Mouse (Mus musculus) forebrain, embryonic 13.5 days (tissue): ENCODE results near the gene AC109138.7. TPM values are rescaled to one million over a fixed set of nuclear protein-coding genes. Genes with fewer than 3 reads are reported as not detected.

ENCODE experiments used
- ATAC-seq: fragments of 200-750 bp; cut with Nextera tagmentation; 2 replicates; pipeline ENCODE4 v1.8.0; 2017
- H3K27ac ChIP-seq: fragments of 300-500 bp; sonication (generic); 2 replicates; pipeline ENCODE4 v1.5.1; 2015; ENCODE audit warnings: inconsistent platforms, mild to moderate bottlenecking, moderate library complexity
- H3K27me3 ChIP-seq: fragments of 300-500 bp; sonication (generic); 2 replicates; pipeline ENCODE4 v1.6.1; 2015; ENCODE audit warnings: mild to moderate bottlenecking, inconsistent platforms
- H3K36me3 ChIP-seq: fragments of 300-500 bp; sonication (generic); 2 replicates; pipeline ENCODE4 v1.6.1; 2015; ENCODE audit warnings: mild to moderate bottlenecking, inconsistent platforms; ENCODE audit not compliant: poor library complexity, severe bottlenecking
- H3K4me1 ChIP-seq: fragments of 300-500 bp; sonication (generic); 2 replicates; pipeline ENCODE4 v1.6.1; 2015; ENCODE audit warnings: inconsistent platforms
- H3K4me2 ChIP-seq: fragments of 300-500 bp; sonication (generic); 2 replicates; pipeline ENCODE4 v1.6.1; 2015; ENCODE audit warnings: inconsistent platforms, mild to moderate bottlenecking, moderate library complexity
- H3K4me3 ChIP-seq: fragments of 300-500 bp; sonication (generic); 2 replicates; pipeline ENCODE4 v1.5.1; 2015; ENCODE audit warnings: mild to moderate bottlenecking, inconsistent platforms
- H3K9ac ChIP-seq: fragments of 300-500 bp; sonication (generic); 2 replicates; pipeline ENCODE4 v1.6.1; 2015; ENCODE audit warnings: mild to moderate bottlenecking, inconsistent platforms
- H3K9me3 ChIP-seq: fragments of 300-500 bp; sonication (generic); replicated peaks from 2 replicates; pipeline ENCODE4 v1.6.1; 2016; ENCODE audit warnings: inconsistent platforms
- WGBS: fragments of 180-500 bp; shearing (Covaris S2); methylation state at CpG from one replicate; pipeline ENCODE4 v1.1.7; 2015; 5-methylcytosine and 5-hydroxymethylcytosine counted together
- polyA plus RNA-seq: library from polyadenylated mRNA; unstranded; fragments of >200 nt; fragmentation: Nextera tagmentation; extraction: Ambion mirVana; gene quantifications from 2 replicates; pipeline ENCODE4 v1.2.1, GENCODE M21; 2015

The AC109138.7 gene
- polyA plus RNA-seq, 1 experiment from 2014 or later, result not detected

- Histone ChIP-seq H3K4me1 (peaks cover 7% of the 10 kb centered on the region), H3K4me3 (no peak overlapping the region), H3K4me2 (no peak overlapping the region), H3K9me3 (no peaks in the 10 kb centered on the region), H3K36me3 (no peaks in the 10 kb centered on the region), H3K9ac (0 out of 2 replicates have a peak overlapping the region, but pooled peaks have one; percentile 18), H3K27me3 (no peaks in the 10 kb centered on the region), H3K27ac (no peak overlapping the region)
- no peak for ATAC-seq
- WGBS, result 42% methylated on average over 3 of the region's 3 CpGs
Measured at GRCm38 (mm10) chr19:4181892-4182291, 32.3 kb upstream of the AC109138.7 start.

- no peak overlapping the region for H3K9ac ChIP-seq
- no peak overlapping the region for H3K4me2 ChIP-seq
- no peaks in the 10 kb centered on the region for H3K27me3 ChIP-seq
- no peaks in the 10 kb centered on the region for H3K36me3 ChIP-seq
- H3K9me3 ChIP-seq, result no peaks in the 10 kb centered on the region
- H3K4me1 ChIP-seq, result peaks cover 7% of the 10 kb centered on the region
- no peak for ATAC-seq
- no peak overlapping the region for H3K4me3 ChIP-seq
- WGBS, result 61% methylated on average over 2 of the region's 2 CpGs
- no peak overlapping the region for H3K27ac ChIP-seq
Measured at GRCm38 (mm10) chr19:4183689-4184088, 30.5 kb upstream of the AC109138.7 start.

GRCm38 (mm10) chr19:4184976-4185975 lies 28.9 kb upstream of the AC109138.7 start:
- WGBS, result 65% methylated on average over 15 of the region's 15 CpGs
- no peaks in the 10 kb centered on the region for H3K36me3 ChIP-seq
- no peak overlapping the region for H3K4me3 ChIP-seq
- no peak overlapping the region for H3K4me2 ChIP-seq
- H3K9ac ChIP-seq, result 0 out of 2 replicates have a peak overlapping the region, but pooled peaks have one; percentile 5
- ATAC-seq, result no peak
- H3K27me3 ChIP-seq, result no peaks in the 10 kb centered on the region
- no peaks in the 10 kb centered on the region for H3K9me3 ChIP-seq
- H3K4me1 ChIP-seq, result peaks cover 7% of the 10 kb centered on the region
- H3K27ac ChIP-seq, result no peak overlapping the region

- H3K4me2 ChIP-seq, result no peak overlapping the region
- no peaks in the 10 kb centered on the region for H3K36me3 ChIP-seq
- no peak overlapping the region for H3K9ac ChIP-seq
Measured at GRCm38 (mm10) chr19:4187303-4187702, 26.9 kb upstream of the AC109138.7 start.

GRCm38 (mm10) chr19:4189051-4189620 lies 25.0 kb upstream of the AC109138.7 start:
- no peaks in the 10 kb centered on the region for H3K27me3 ChIP-seq
- H3K4me1 ChIP-seq, result peaks cover 17% of the 10 kb centered on the region
- no peak overlapping the region for H3K4me2 ChIP-seq
- ATAC-seq, result no peak
- 88% methylated on average over 12 of the region's 12 CpGs for WGBS
- H3K36me3 ChIP-seq, result peaks cover 12% of the 10 kb centered on the region
- no peaks in the 10 kb centered on the region for H3K9me3 ChIP-seq
- no peak overlapping the region for H3K4me3 ChIP-seq
- no peak overlapping the region for H3K27ac ChIP-seq
- H3K9ac ChIP-seq, result no peak overlapping the region

More at GRCm38 (mm10) chr19:4187303-4187702, 26.9 kb upstream of the AC109138.7 start:
- Histone ChIP-seq H3K4me1 (no peaks in the 10 kb centered on the region), H3K27me3 (no peaks in the 10 kb centered on the region), H3K27ac (no peak overlapping the region), H3K4me3 (no peak overlapping the region), H3K9me3 (no peaks in the 10 kb centered on the region)
- no peak for ATAC-seq
- WGBS, result 75% methylated on average over 3 of the region's 3 CpGs

- H3K27ac ChIP-seq, result peak within 1 kb of the TSS; percentile 81
- peak within 1 kb of the TSS; percentile 82 for H3K4me2 ChIP-seq
- ATAC-seq, result no peak
- H3K27me3 ChIP-seq, result no peaks in the 10 kb centered on the region
- peak within 1 kb of the TSS; percentile 97 for H3K4me3 ChIP-seq
- no peaks in the 10 kb centered on the region for H3K9me3 ChIP-seq
- WGBS, result 66% methylated on average over 4 of the region's 4 CpGs
- H3K9ac ChIP-seq, result peak within 1 kb of the TSS; percentile 96
- H3K36me3 ChIP-seq, result peaks cover 29% of the 10 kb centered on the region
- H3K4me1 ChIP-seq, result peaks cover 32% of the 10 kb centered on the region
Measured at GRCm38 (mm10) chr19:4190831-4191334, 23.3 kb upstream of the AC109138.7 start, which contains the start of gene Tbc1d10c. Gene Tbc1d10c, minus strand, starts transcription at chr19:4191284.

GRCm38 (mm10) chr19:4191528-4192250 lies 22.5 kb upstream of the AC109138.7 start, which contains the start of gene Ppp1ca:
Gene Ppp1ca, plus strand, starts transcription at chr19:4192065.
- no peaks in the 10 kb centered on the region for H3K27me3 ChIP-seq
- H3K27ac ChIP-seq, result peak within 1 kb of the TSS; percentile 81
- peak within 1 kb of the TSS; percentile 82 for H3K4me2 ChIP-seq
- no peaks in the 10 kb centered on the region for H3K9me3 ChIP-seq
- peaks cover 32% of the 10 kb centered on the region for H3K4me1 ChIP-seq
- H3K4me3 ChIP-seq, result peak within 1 kb of the TSS; percentile 97
- H3K9ac ChIP-seq, result peak within 1 kb of the TSS; percentile 96
- peak; percentile 92 for ATAC-seq
- H3K36me3 ChIP-seq, result peaks cover 37% of the 10 kb centered on the region
- 9% methylated on average over 35 of the region's 47 CpGs for WGBS

- H3K27me3 ChIP-seq, result no peaks in the 10 kb centered on the region
- no peak; the same call in 1 of the 2 replicates for ATAC-seq
- WGBS, result under 1% methylated on average over 46 of the region's 52 CpGs
- H3K4me1 ChIP-seq, result peaks cover 32% of the 10 kb centered on the region
- H3K4me3 ChIP-seq, result peak overlapping the region; percentile 97
- H3K4me2 ChIP-seq, result peak overlapping the region; percentile 82
- peak overlapping the region; percentile 96 for H3K9ac ChIP-seq
- peak overlapping the region; percentile 81 for H3K27ac ChIP-seq
- H3K36me3 ChIP-seq, result peaks cover 45% of the 10 kb centered on the region
- no peaks in the 10 kb centered on the region for H3K9me3 ChIP-seq
Measured at GRCm38 (mm10) chr19:4192251-4192985, 21.7 kb upstream of the AC109138.7 start.

- Histone ChIP-seq H3K36me3 (peaks cover 51% of the 10 kb centered on the region), H3K4me2 (peak overlapping the region; percentile 82), H3K27ac (no peak overlapping the region; the same call in none of the 2 replicates), H3K4me3 (peak overlapping the region; percentile 97), H3K4me1 (peaks cover 32% of the 10 kb centered on the region), H3K9me3 (no peaks in the 10 kb centered on the region), H3K9ac (peak overlapping the region; percentile 96), H3K27me3 (no peaks in the 10 kb centered on the region)
- no peak for ATAC-seq
- 62% methylated on average over 6 of the region's 6 CpGs for WGBS
Measured at GRCm38 (mm10) chr19:4193129-4193528, 21.0 kb upstream of the AC109138.7 start.

GRCm38 (mm10) chr19:4194021-4194724 lies 20.0 kb upstream of the AC109138.7 start:
- Histone ChIP-seq H3K9me3 (no peaks in the 10 kb centered on the region), H3K9ac (0 out of 2 replicates have a peak overlapping the region, but pooled peaks have one; percentile 96), H3K4me3 (no peak overlapping the region; the same call in 1 of the 2 replicates), H3K27me3 (no peaks in the 10 kb centered on the region), H3K36me3 (peaks cover 62% of the 10 kb centered on the region), H3K4me1 (peaks cover 32% of the 10 kb centered on the region), H3K4me2 (peak overlapping the region; percentile 82; the same call in 1 of the 2 replicates), H3K27ac (no peak overlapping the region)
- ATAC-seq, result no peak
- WGBS, result 91% methylated on average over 8 of the region's 8 CpGs
